Mouse (Mus musculus) forebrain, embryonic 15.5 days (tissue): ENCODE measurements around the gene Cpn1. TPM values are rescaled to one million over a fixed set of nuclear protein-coding genes. Genes with fewer than 3 reads are reported as not detected.
A peak's percentile ranks its signal among the peaks of the same experiment; 100 is the strongest.
"Not testable (repeated sequence)": the region's sequence is repeated elsewhere in the genome, so short reads cannot be mapped to it uniquely, and the experiment has no call there.

Experiments
- ATAC-seq: fragments of 200-750 bp; cut with Nextera tagmentation; replicated peaks from 2 replicates; pipeline ENCODE4 v1.8.0; 2017; ENCODE audit warnings: mild to moderate bottlenecking, moderate TSS enrichment, moderate library complexity
- H3K27ac ChIP-seq: fragments of 300-500 bp; sonication (generic); replicated peaks from 2 replicates; pipeline ENCODE4 v1.5.1; 2015; ENCODE audit warnings: mild to moderate bottlenecking, inconsistent platforms
- H3K27me3 ChIP-seq: fragments of 300-500 bp; sonication (generic); 2 replicates; pipeline ENCODE4 v1.6.1; 2015; ENCODE audit warnings: inconsistent platforms
- H3K36me3 ChIP-seq: fragments of 300-500 bp; sonication (generic); 2 replicates; pipeline ENCODE4 v1.6.1; 2015; ENCODE audit warnings: mild to moderate bottlenecking, inconsistent platforms
- H3K4me1 ChIP-seq: fragments of 300-500 bp; sonication (generic); 2 replicates; pipeline ENCODE4 v1.6.1; 2015; ENCODE audit warnings: inconsistent platforms
- H3K4me2 ChIP-seq: fragments of 300-500 bp; sonication (generic); replicated peaks from 2 replicates; pipeline ENCODE4 v1.6.1; 2015; ENCODE audit warnings: mild to moderate bottlenecking, inconsistent platforms
- H3K4me3 ChIP-seq: fragments of 300-500 bp; sonication (generic); 2 replicates; pipeline ENCODE4 v1.5.1; 2015; ENCODE audit warnings: mild to moderate bottlenecking, inconsistent platforms
- H3K9ac ChIP-seq: fragments of 300-500 bp; sonication (generic); replicated peaks from 2 replicates; pipeline ENCODE4 v1.6.1; 2015; ENCODE audit warnings: mild to moderate bottlenecking, inconsistent platforms
- H3K9me3 ChIP-seq: fragments of 300-500 bp; sonication (generic); 2 replicates; pipeline ENCODE4 v1.6.1; 2016; ENCODE audit warnings: inconsistent platforms
- WGBS: fragments of 180-500 bp; shearing (Covaris S2); methylation state at CpG from one replicate; pipeline ENCODE4 v1.1.7; 2015; ENCODE audit warnings: mixed read lengths; 5-methylcytosine and 5-hydroxymethylcytosine counted together
- polyA plus RNA-seq: library from polyadenylated mRNA; unstranded; fragments of >200 nt; fragmentation: Nextera tagmentation; extraction: Ambion mirVana; gene quantifications from 2 replicates; pipeline ENCODE4 v1.2.1, GENCODE M21; 2015

The Cpn1 gene
- polyA plus RNA-seq, 1 experiment from 2014 or later = 0.36 TPM

DNA sequence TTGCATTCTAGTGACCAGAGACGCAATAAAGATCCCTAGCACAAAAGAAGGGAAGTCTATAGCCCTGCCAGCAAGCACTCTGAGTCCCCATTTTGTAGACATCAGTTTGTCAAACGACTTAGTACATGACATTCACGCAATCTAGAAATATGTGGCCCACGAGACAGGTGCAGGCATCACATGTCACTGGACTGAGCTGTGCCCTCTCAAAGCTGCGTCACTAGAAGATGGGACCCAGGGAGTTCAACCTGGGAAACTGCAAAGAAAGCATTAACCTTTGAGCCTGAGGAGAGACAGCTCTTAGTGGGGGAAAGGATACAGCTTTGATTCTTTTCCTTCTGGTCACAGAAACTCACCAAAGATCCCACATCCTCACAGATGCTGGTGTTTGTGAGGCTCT lies 31.1 kb downstream of the Cpn1 start:
- ATAC-seq = no peak
- Histone ChIP-seq H3K4me1 (no peaks in the 10 kb centered on the region), H3K9me3 (no peaks in the 10 kb centered on the region), H3K4me2 (no peak overlapping the region), H3K27ac (no peak overlapping the region), H3K4me3 (no peak overlapping the region), H3K36me3 (no peaks in the 10 kb centered on the region), H3K27me3 (no peaks in the 10 kb centered on the region), H3K9ac (no peak overlapping the region)
- 79% methylated on average over 5 of the region's 5 CpGs for WGBS

DNA sequence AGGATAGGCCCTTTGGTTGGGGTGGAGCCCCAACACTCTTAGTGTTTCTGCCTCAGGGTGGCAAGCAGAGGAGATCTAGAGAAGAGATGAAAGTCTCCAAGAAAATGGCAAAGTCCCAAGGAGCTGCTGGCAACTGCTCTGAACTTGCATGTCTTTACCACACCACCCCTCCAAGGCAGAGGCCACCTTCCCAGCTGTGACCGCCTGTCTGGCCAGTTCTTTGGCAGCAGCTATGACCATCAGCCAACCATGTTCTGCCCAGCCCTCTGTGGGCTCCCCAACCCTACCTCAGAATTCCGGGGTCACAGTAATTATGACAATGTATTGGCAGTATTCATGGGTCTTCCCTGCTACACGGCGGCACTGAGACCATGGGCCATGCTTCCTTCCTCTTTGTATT lies 31.5 kb downstream of the Cpn1 start:
- H3K9me3 ChIP-seq = no peaks in the 10 kb centered on the region
- no peaks in the 10 kb centered on the region for H3K27me3 ChIP-seq
- H3K4me3 ChIP-seq = no peak overlapping the region
- H3K4me1 ChIP-seq = no peaks in the 10 kb centered on the region
- no peak for ATAC-seq
- no peak overlapping the region for H3K9ac ChIP-seq
- no peak overlapping the region for H3K4me2 ChIP-seq
- no peak overlapping the region for H3K27ac ChIP-seq
- no peaks in the 10 kb centered on the region for H3K36me3 ChIP-seq
- 85% methylated on average over 4 of the region's 4 CpGs for WGBS

DNA sequence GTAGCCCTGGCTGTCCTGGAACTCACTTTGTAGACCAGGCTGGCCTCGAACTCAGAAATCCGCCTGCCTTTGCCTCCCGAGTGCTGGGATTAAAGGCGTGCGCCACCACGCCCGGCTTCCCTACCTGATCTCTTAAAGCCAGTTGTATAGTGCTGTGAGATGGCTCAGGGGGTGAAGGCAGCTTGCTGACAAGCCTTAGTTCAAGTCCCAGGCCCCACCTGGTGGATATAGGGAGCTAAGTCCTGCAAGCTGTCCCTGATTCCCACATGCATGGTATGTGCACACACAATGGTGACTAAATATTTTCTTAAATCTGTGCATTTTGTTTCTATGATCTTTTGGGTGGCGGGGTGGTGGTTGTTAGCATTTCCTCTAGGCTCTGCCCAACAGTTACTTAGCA lies 33.4 kb downstream of the Cpn1 start:
- not testable (repeated sequence) for H3K4me3 ChIP-seq, H3K27me3 ChIP-seq, H3K4me2 ChIP-seq, H3K9ac ChIP-seq, ATAC-seq, H3K27ac ChIP-seq, H3K36me3 ChIP-seq, H3K4me1 ChIP-seq, H3K9me3 ChIP-seq
- WGBS = 79% methylated on average over 8 of the region's 8 CpGs

DNA sequence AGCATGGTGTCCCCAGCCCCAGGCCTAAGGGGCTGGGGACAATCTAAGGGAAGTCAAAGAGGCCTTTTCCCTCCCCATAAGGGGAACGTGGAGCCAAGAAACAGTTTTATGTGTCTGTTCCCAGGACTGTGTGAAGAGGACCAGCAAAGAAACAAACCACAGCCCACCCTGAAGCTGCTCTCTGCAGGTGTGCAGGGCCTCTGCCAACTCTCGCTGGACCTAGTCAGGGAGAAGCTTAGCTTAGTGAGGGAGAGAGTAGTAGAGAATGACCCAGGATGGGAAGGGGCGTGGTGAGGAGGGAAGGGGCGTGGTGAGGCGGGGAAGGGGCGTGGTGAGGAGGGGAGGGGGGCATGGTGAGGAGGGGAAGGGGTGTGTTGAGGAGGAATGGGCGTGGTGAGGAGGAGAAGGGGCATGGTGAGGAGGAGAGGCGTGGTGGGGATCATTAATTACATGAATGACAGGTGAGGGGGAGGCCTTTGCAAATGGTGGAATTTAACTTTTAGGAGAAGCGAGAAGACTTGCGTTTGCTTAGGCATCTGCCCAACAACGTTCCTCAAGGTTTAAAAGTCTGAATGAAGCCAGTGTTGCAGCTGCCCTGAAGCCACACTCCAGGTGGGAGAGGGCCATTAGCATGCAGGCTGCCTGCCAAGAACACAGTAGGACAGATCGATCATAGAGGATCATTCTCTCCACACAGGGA lies 37.1 kb downstream of the Cpn1 start:
- no peak for ATAC-seq
- Histone ChIP-seq H3K36me3 (no peaks in the 10 kb centered on the region), H3K4me3 (no peak overlapping the region), H3K9me3 (no peaks in the 10 kb centered on the region), H3K4me2 (no peak overlapping the region), H3K27me3 (no peaks in the 10 kb centered on the region), H3K4me1 (0 out of 2 replicates have a peak, but pooled peaks cover 3% of the 10 kb centered on the region), H3K9ac (no peak overlapping the region), H3K27ac (no peak overlapping the region)
- WGBS = 5% methylated on average over 12 of the region's 12 CpGs

DNA sequence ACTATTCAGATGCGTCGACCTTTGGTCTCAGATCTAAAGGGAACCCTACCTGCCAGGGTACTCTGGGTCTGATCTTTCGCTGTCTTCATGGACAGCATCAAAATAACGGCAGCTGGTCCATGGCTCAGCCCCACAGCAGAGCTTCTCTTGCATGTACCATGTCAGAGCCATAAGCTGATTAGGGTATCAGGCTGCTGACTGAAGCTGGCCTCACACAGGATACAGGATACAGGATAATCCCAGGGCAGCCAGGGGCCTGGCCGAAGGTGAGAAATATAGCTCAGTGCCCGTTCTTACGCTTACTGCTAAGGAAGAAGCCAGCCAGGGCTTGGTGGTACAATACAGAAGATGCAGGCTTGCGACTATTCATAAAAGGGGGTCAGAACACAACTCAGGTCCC lies 41.8 kb downstream of the Cpn1 start:
- Histone ChIP-seq H3K9me3 (no peaks in the 10 kb centered on the region), H3K4me2 (no peak overlapping the region), H3K27ac (no peak overlapping the region), H3K4me1 (peaks cover 8% of the 10 kb centered on the region; the same call in 1 of the 2 replicates), H3K27me3 (no peaks in the 10 kb centered on the region), H3K9ac (no peak overlapping the region), H3K36me3 (no peaks in the 10 kb centered on the region), H3K4me3 (no peak overlapping the region)
- ATAC-seq = no peak
- 90% methylated on average over 8 of the region's 8 CpGs for WGBS

DNA sequence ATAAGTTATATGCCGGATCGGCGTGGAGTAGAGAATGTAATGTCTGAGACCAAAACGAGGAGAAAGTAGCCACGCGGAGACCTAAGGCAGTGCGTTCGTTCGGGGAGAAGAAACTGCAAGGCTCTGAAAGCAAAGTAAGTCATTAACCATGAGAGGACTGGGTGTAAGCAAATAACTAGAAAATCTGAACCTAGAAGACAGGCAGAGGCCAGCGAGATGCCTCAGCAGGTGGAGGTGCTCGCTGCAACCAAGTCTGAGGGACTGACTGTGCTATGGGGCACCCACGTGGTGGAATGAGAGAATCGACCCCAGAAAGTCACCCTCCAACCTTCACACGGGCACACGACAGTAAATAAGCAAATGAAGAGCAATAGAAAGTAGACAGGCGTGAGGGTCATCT lies 43.3 kb downstream of the Cpn1 start:
- Histone ChIP-seq H3K9ac (no peak overlapping the region), H3K4me2 (no peak overlapping the region), H3K4me1 (peaks cover 8% of the 10 kb centered on the region; the same call in 1 of the 2 replicates), H3K9me3 (no peaks in the 10 kb centered on the region), H3K27me3 (no peaks in the 10 kb centered on the region), H3K36me3 (no peaks in the 10 kb centered on the region), H3K27ac (no peak overlapping the region), H3K4me3 (no peak overlapping the region)
- ATAC-seq = no peak
- WGBS = 79% methylated on average over 16 of the region's 16 CpGs

DNA sequence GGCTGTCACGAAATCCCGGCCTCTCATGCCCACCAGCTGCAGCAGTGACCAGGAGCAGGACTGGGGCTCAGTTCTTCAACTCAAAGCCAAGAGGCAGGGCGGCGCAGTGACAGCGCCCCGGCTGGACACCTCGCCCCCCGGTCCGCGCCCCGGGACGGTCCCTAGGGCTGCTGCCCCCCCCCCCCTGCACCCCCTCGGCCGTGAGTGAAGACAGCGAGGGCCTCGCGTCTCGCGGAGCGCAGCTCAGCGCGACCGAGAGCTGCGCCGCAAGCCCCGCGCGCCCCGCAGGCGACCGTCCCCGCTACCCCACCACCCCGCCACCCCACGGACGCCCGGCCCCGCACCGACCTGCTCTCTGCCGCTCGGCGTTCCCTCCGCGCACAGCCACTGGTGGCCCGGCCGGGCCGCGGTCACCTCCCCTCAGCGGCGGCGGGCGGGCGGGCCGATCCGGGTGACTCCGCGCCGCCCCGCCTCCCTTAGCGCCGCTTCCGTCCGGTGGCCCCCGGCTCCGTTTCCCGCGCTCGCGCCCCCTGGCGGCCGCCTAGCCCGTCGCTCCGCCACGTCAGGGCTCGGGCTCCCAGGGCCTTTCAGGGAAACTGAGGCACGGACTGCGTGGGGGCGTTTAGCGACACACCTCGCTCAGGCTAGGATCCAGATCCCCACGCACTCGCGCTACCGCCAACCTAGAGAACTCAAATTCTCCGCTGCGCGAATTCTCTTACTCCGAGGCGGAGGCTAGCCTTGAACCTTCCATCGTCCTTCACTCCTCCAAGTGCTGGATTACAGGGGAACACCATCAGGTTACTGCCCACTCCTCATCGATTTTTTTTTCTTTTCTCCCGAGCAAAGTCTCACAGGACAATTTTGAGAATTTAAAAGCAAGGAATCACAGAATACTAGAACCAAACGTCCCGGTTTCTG lies 46.3 kb downstream of the Cpn1 start, which contains the start of gene Dnmbp:
Gene Dnmbp, minus strand, starts transcription at position 423 of the 921 bp plus-strand sequence.
- peak within 1 kb of the TSS; percentile 81 for H3K4me2 ChIP-seq
- peaks cover 8% of the 10 kb centered on the region; the same call in 1 of the 2 replicates for H3K4me1 ChIP-seq
- WGBS = 6% methylated on average over 60 of the region's 94 CpGs
- H3K9ac ChIP-seq = peak within 1 kb of the TSS; percentile 81
- H3K36me3 ChIP-seq = no peaks in the 10 kb centered on the region
- H3K9me3 ChIP-seq = no peaks in the 10 kb centered on the region
- H3K27me3 ChIP-seq = no peaks in the 10 kb centered on the region
- H3K27ac ChIP-seq = no peak within 1 kb of the TSS
- peak; percentile 86 for ATAC-seq
- H3K4me3 ChIP-seq = peak within 1 kb of the TSS; percentile 86

DNA sequence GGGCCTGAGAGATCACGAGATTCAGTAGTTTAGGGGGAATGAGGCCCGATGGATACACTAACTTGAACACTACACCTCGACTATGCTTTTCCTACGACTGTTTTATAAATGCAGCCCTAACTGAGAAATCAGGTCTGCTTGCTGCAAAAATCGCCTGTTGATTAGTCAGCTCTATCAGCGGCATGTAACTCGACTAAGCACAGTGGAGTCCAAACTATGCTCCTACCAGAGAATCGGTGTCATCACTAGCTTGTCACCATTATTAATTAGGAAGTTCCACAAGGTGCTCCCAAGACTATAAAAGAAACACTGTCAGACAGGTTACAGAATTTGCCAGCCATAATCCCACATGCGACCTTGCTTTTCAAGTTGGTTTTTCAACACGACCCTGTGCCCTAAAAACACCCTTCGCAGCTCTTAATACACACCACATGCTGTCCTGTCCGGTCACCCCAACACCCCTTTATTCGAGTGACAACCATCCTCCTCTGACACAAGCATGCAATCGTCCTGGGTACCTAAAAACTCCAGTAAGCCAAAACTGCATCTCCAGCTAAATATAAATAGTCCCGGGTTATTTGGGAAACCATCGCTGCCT lies 47.1 kb downstream of the Cpn1 start:
- no peaks in the 10 kb centered on the region for H3K9me3 ChIP-seq
- no peaks in the 10 kb centered on the region for H3K27me3 ChIP-seq
- peaks cover 8% of the 10 kb centered on the region; the same call in 1 of the 2 replicates for H3K4me1 ChIP-seq
- peak overlapping the region; percentile 81 for H3K4me2 ChIP-seq
- H3K36me3 ChIP-seq = no peaks in the 10 kb centered on the region
- ATAC-seq = no peak; the same call in 1 of the 2 replicates
- H3K9ac ChIP-seq = peak overlapping the region; percentile 81
- WGBS = 32% methylated on average over 16 of the region's 16 CpGs
- no peak overlapping the region for H3K27ac ChIP-seq
- H3K4me3 ChIP-seq = peak overlapping the region; percentile 86

DNA sequence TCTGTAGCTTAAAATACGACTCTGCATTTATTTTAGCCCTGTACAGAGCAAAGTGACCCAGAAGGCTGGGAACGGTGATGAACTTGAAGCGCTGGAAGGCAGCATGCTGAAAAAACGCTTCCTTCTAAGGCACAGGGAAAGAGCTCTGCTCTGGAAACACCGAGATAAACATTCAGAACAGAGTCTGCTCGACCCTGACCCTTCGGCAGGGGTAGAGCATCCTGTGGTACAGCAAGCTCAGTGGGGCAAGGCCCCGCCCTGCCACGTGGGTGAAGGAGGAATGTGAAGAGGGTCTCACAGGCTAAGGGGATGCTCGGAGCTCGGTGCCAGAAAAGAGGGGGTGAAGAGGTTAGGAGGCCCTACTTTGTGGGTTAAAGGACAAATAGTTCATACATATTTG lies 48.0 kb downstream of the Cpn1 start:
- Histone ChIP-seq H3K36me3 (no peaks in the 10 kb centered on the region), H3K27ac (no peak overlapping the region), H3K9me3 (no peaks in the 10 kb centered on the region), H3K4me2 (no peak overlapping the region), H3K4me3 (no peak overlapping the region), H3K9ac (no peak overlapping the region), H3K4me1 (peaks cover 8% of the 10 kb centered on the region; the same call in 1 of the 2 replicates), H3K27me3 (no peaks in the 10 kb centered on the region)
- ATAC-seq = no peak
- 58% methylated on average over 11 of the region's 11 CpGs for WGBS

DNA sequence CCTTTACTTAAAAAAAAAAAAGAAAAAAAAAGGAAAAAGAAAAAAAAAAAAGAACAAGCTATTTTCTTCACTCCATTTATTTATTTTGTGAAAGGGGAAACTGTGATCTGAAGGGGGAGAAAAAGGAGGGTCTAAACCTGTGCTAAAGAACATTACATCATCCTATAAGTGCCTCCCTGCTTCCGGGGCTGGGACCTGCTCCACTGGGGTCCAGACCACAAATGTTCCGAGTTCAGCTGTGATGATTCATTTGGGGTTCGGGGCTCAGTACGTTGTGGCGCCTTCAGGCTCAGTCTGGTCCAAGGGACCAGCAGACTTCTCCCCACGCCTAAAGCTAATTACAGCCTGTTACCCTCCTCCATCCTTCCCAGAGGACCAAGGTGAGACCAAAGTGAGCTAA lies 55.4 kb downstream of the Cpn1 start:
- Histone ChIP-seq H3K4me3 (no peak overlapping the region), H3K4me1 (peaks cover 8% of the 10 kb centered on the region; the same call in 1 of the 2 replicates), H3K4me2 (no peak overlapping the region), H3K9me3 (no peaks in the 10 kb centered on the region), H3K36me3 (no peaks in the 10 kb centered on the region), H3K27me3 (no peaks in the 10 kb centered on the region), H3K9ac (no peak overlapping the region), H3K27ac (no peak overlapping the region)
- no peak for ATAC-seq
- WGBS = 92% methylated on average over 6 of the region's 6 CpGs

DNA sequence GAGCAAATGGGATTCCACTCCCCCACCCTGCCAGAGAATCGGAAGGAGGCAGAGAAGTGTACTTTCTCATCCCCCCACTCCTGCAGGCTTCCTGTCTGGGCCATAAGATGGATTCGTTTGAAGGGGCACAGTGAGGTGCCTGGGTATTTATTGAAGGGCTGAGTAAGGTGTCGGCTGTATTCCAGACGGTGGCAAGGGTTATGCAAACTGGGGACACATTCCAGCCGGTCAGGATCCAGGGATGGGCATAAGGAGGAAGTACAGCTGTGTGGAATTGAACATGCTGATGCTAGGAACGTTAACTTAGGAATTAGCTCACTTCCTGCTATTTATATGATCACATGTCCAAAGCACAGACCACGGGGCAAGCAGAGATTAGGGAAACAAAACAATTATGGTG lies 56.0 kb downstream of the Cpn1 start:
- no peak overlapping the region for H3K4me3 ChIP-seq
- H3K4me2 ChIP-seq = no peak overlapping the region
- no peaks in the 10 kb centered on the region for H3K9me3 ChIP-seq
- no peak for ATAC-seq
- WGBS = 51% methylated on average over 7 of the region's 7 CpGs
- H3K9ac ChIP-seq = no peak overlapping the region
- H3K4me1 ChIP-seq = peaks cover 8% of the 10 kb centered on the region; the same call in 1 of the 2 replicates
- H3K36me3 ChIP-seq = no peaks in the 10 kb centered on the region
- no peak overlapping the region for H3K27ac ChIP-seq
- H3K27me3 ChIP-seq = no peaks in the 10 kb centered on the region

DNA sequence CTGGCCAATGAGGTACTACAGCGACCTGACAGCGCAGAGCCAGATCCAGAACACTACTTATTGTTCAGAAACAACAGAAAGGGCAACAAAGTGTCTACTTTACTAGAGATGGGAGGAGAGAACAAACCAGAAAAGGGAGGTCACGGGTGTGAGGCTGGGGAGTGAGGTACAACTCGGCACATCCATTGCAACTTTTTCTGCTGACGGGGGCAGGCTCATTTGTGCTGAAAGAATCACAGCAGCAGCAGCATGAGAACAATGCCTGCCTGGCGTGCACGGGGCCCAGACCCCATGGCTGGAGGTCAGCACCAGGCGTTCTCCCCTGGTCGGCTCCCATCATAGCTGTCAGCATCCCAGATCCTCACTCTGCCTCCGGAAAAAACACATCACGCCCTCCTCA lies 56.5 kb downstream of the Cpn1 start:
- Histone ChIP-seq H3K9ac (no peak overlapping the region), H3K9me3 (no peaks in the 10 kb centered on the region), H3K4me3 (no peak overlapping the region), H3K4me1 (peaks cover 8% of the 10 kb centered on the region; the same call in 1 of the 2 replicates), H3K27me3 (no peaks in the 10 kb centered on the region), H3K36me3 (no peaks in the 10 kb centered on the region), H3K27ac (no peak overlapping the region), H3K4me2 (no peak overlapping the region)
- WGBS = 20% methylated on average over 11 of the region's 11 CpGs
- no peak for ATAC-seq
